Mouse (Mus musculus) layer of hippocampus, postnatal 36 days (tissue): ENCODE measurements at regions not wholly inside any gene's neighbourhood (a gene's known extent, or its start where the extent isn't known, plus 50 kb on each side); places are given as distances from the start of the nearest gene placed in this dataset.

Experiments
- DNase-seq, 2 experiments: peaks; one replicate each; pipeline ENCODE4 v3.0.0; 2022

GRCm38 (mm10) chr13:53553876-53554577 lies 81.2 kb upstream of the Msx2 start:
- no peak for DNase-seq

DNA sequence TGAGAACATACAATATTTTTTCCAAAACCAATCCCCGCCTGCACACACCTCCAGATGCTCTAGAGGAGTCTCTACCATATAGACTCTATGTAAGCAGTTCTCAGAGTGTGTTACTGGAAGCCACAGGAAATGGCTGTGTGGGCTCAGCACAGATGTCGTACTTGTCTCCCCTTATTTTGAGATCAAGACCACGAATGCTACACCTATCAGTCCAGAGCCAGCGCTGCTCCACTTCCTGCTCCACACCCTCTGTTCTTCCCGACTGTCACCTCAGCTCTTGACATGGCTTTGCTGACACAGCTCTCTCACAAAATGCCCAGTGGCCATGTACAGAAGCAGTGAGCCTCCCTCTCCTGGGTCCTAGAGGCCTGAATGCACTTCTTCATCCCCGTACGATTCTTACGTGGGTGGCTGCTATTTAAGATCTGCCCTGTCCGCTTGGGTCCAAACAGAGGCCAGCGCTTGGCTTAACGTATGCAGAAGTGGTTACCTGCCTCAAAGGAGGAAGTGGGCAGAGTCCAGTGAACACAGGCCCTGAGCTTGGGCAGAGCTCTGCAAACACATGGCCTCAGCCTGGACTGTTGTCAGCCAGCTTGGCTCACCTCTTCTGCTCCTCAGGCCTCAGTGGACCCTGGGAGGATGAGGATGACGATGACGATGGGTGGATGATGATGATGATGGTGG lies 80.5 kb upstream of the Msx2 start:
- no peak for DNase-seq

- DNase-seq, result no peak
Measured at GRCm38 (mm10) chr13:53548396-53548795, 75.5 kb upstream of the Msx2 start.

DNA sequence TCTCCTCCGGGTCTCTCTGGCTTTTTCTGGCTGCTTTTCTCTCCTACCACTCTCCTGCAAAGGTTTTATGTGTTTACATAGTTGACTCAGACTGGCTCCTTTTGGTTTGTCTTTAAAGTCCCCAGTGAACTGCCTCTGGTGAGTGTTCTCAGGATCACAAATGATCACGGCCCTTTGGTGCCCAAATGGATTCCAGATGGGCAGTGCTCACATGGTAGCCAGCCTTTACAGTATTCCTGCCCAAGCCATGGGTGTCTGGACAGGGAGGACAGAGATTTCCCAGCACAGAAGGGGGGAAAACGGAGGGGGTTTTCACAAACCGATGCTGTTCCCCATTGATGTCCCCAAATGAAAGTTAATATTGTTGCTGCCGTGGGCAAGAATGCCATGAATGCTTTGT lies 70.4 kb upstream of the Msx2 start:
- no peak for DNase-seq

GRCm38 (mm10) chr13:53539797-53540196 lies 66.9 kb upstream of the Msx2 start:
- DNase-seq, result peak; percentile 3

DNA sequence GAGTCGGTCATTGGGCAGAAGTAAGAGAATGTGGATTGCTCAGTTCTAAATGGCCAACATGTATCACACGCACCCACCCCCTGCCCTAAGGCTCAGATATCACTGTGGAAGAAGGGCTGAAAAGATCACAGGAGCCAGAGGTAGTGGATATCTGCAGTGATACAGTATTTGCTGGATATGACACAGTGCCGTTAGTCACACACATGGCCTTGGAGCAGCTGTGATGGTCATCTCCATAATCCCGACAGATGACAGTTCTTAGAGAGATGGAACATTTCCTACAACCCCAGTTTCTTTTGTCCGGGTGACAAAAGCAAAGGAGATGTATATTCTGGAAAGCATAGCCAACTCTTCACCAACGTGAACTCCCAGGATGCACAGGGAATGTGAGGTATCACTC lies 65.1 kb upstream of the Msx2 start:
- no peak for DNase-seq

DNA sequence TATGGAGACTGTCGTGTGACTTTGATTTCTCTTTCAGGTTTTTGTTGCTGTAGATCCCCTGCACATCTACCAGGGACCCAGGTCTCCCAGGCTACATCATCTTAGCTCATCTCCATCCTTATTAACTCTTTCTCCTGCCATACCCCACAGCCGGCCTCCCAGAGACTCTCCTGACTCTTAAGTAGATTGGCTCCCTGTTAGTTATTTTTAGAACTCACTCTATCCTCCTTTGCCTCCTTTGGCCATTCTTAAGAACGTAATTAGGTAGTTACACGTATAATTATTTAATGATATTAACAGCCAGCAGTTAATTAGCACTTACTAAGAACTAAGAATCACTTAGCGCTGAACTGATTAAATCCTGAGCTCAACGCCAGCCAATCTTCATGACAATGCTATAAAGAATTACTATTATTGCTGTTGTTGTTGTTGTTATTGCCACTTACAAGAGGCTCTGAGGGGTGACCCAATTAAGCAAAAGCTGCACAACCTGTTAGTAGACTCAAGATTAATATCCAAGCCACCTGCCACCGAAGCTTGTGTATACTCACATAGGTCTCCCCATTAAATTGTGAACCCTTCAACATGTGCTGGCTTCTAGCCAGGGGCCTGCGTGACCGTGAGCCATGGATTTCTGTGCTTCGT lies 63.0 kb upstream of the Msx2 start:
- no peak for DNase-seq

- no peak for DNase-seq
Measured at GRCm38 (mm10) chr13:53533738-53534137, 60.9 kb upstream of the Msx2 start.

GRCm38 (mm10) chr13:53526880-53527279 lies 54.0 kb upstream of the Msx2 start:
- DNase-seq, result no peak

- no peak for DNase-seq
Measured at GRCm38 (mm10) chr13:53522807-53523206, 49.9 kb upstream of the Msx2 start.
